Mouse (Mus musculus): ENCODE data around the gene Chml. TPM values are rescaled to one million over a fixed set of nuclear protein-coding genes. Genes with fewer than 3 reads are reported as not detected.
A peak's percentile ranks its signal among the peaks of the same experiment; 100 is the strongest.

Chml gene
- total and polyA plus RNA-seq, 3 experiments = 4.4 to 16.0 TPM; not detected in 1

- Histone ChIP-seq H3K9me3 (replicated peaks; ENCODE audit: insufficient read depth, low read length) (no peaks in the 10 kb centered on the region), H3K79me2 (ENCODE audit: control insufficient read depth, insufficient read depth, low read length, poor library complexity) (no peaks in the 10 kb centered on the region), H3K36me3 (ENCODE audit: control insufficient read depth in 1 of 2, insufficient read depth in 2 of 2, low read length in 2 of 2) (no peaks in the 10 kb centered on the region), H3K27me3 (ENCODE audit: control insufficient read depth in 1 of 2, insufficient read depth in 2 of 2, low read length in 2 of 2) (no peaks in the 10 kb centered on the region), H3K4me1 (ENCODE audit: control insufficient read depth in 1 of 2, insufficient read depth in 2 of 2, low read length in 2 of 2) (no peaks in the 10 kb centered on the region), H3K4me3 (ENCODE audit: control insufficient read depth in 1 of 2, insufficient read depth in 1 of 2, low read depth in 2 of 2, low read length in 2 of 2) (no peak overlapping the region), H3K27ac (ENCODE audit: control insufficient read depth, low read depth, low read length) (no peak overlapping the region), H3K9ac (ENCODE audit: control insufficient read depth, low read depth, low read length, poor library complexity, severe bottlenecking) (no peak overlapping the region)
- DNase-seq (ENCODE audit: low read depth, low spot score) = no peak
- TF ChIP-seq JUND (IDR thresholded peaks at IDR 0.05; ENCODE audit: low read depth, low read length) = no peak
- TF ChIP-seq NELFE (IDR thresholded peaks at IDR 0.05; ENCODE audit: low read depth, low read length) = no peak
- TF ChIP-seq ZKSCAN1 (IDR thresholded peaks at IDR 0.05; ENCODE audit: low read depth, low read length) = no peak
- TF ChIP-seq CTCF (IDR thresholded peaks at IDR 0.05 in 2 of 3, conservative IDR thresholded peaks at IDR 0.05 in 1 of 3; ENCODE audit: control insufficient read depth in 1 of 3, insufficient read depth in 1 of 3, low read depth in 2 of 3, low read length in 3 of 3, poor library complexity in 1 of 3, severe bottlenecking in 1 of 3) = no peak
- no peak for TF ChIP-seq MEF2A (IDR thresholded peaks at IDR 0.05; ENCODE audit: extremely low read depth, insufficient replicate concordance, low read depth, low read length, poor library complexity, severe bottlenecking)
- TF ChIP-seq MXI1 (IDR thresholded peaks at IDR 0.05; ENCODE audit: low read depth, low read length) = no peak
- no peak for TF ChIP-seq ZC3H11A (IDR thresholded peaks at IDR 0.05; ENCODE audit: low read depth, low read length)
- TF ChIP-seq CHD2 (IDR thresholded peaks at IDR 0.05; ENCODE audit: low read length) = no peak
Measured at GRCm38 (mm10) chr1:175670042-175670441, 22.7 kb downstream of the Chml start.

- Histone ChIP-seq H3K27me3 (ENCODE audit: control insufficient read depth in 1 of 2, insufficient read depth in 2 of 2, low read length in 2 of 2) (no peaks in the 10 kb centered on the region), H3K36me3 (ENCODE audit: control insufficient read depth in 1 of 2, insufficient read depth in 2 of 2, low read length in 2 of 2) (no peaks in the 10 kb centered on the region), H3K9me3 (replicated peaks; ENCODE audit: insufficient read depth, low read length) (no peaks in the 10 kb centered on the region), H3K4me1 (ENCODE audit: control insufficient read depth in 1 of 2, insufficient read depth in 2 of 2, low read length in 2 of 2) (no peaks in the 10 kb centered on the region), H3K4me3 (ENCODE audit: control insufficient read depth in 1 of 2, insufficient read depth in 1 of 2, low read depth in 2 of 2, low read length in 2 of 2) (no peak overlapping the region), H3K27ac (ENCODE audit: control insufficient read depth, low read depth, low read length) (no peak overlapping the region), H3K9ac (ENCODE audit: control insufficient read depth, low read depth, low read length, poor library complexity, severe bottlenecking) (no peak overlapping the region), H3K79me2 (ENCODE audit: control insufficient read depth, insufficient read depth, low read length, poor library complexity) (no peaks in the 10 kb centered on the region)
- DNase-seq (ENCODE audit: low read depth, low spot score) = no peak
- TF ChIP-seq ZMIZ1 (IDR thresholded peaks at IDR 0.05; ENCODE audit: low read depth, low read length) (no peak), MAZ (IDR thresholded peaks at IDR 0.05; ENCODE audit: low read depth, low read length) (no peak), MEF2A (IDR thresholded peaks at IDR 0.05; ENCODE audit: extremely low read depth, insufficient replicate concordance, low read depth, low read length, poor library complexity, severe bottlenecking) (no peak)
Measured at GRCm38 (mm10) chr1:175669456-175669855, 23.2 kb downstream of the Chml start.

GRCm38 (mm10) chr1:175668666-175669405 lies 23.9 kb downstream of the Chml start:
- H3K9me3 ChIP-seq (replicated peaks; ENCODE audit: insufficient read depth, low read length) = no peaks in the 10 kb centered on the region
- peak; percentile 77 for DNase-seq (ENCODE audit: low read depth, low spot score)
- TF ChIP-seq ZC3H11A (IDR thresholded peaks at IDR 0.05; ENCODE audit: low read depth, low read length) (peak; percentile 87), SMC3 (IDR thresholded peaks at IDR 0.05; ENCODE audit: low read depth, low read length) (peak; percentile 94), MAFK (IDR thresholded peaks at IDR 0.05; ENCODE audit: borderline replicate concordance, low read depth, low read length) (no peak), USF2 (IDR thresholded peaks at IDR 0.05; ENCODE audit: borderline replicate concordance in 1 of 2, insufficient read depth in 1 of 2, low read depth in 1 of 2, low read length in 2 of 2) (no peak), CTCF (IDR thresholded peaks at IDR 0.05 in 2 of 3, conservative IDR thresholded peaks at IDR 0.05 in 1 of 3; ENCODE audit: control insufficient read depth in 1 of 3, insufficient read depth in 1 of 3, low read depth in 2 of 3, low read length in 3 of 3, poor library complexity in 1 of 3, severe bottlenecking in 1 of 3) (peak; percentile 64 to 91 (median 79)), GATA1 (IDR thresholded peaks at IDR 0.05; ENCODE audit: low read depth, low read length) (0 out of 2 replicates have a peak, but pooled peaks have one; percentile 10), RAD21 (IDR thresholded peaks at IDR 0.05; ENCODE audit: low read depth, low read length) (peak; percentile 92), MYC (IDR thresholded peaks at IDR 0.05; ENCODE audit: low read depth, low read length) (peak; percentile 52; the same call in 1 of the 2 replicates), SIN3A (IDR thresholded peaks at IDR 0.05; ENCODE audit: low read length) (0 out of 2 replicates have a peak, but pooled peaks have one; percentile 39)
- no peaks in the 10 kb centered on the region for H3K27me3 ChIP-seq (ENCODE audit: control insufficient read depth in 1 of 2, insufficient read depth in 2 of 2, low read length in 2 of 2)
- H3K27ac ChIP-seq (ENCODE audit: control insufficient read depth, low read depth, low read length) = no peak overlapping the region
- H3K4me3 ChIP-seq (ENCODE audit: control insufficient read depth in 1 of 2, insufficient read depth in 1 of 2, low read depth in 2 of 2, low read length in 2 of 2) = no peak overlapping the region
- H3K79me2 ChIP-seq (ENCODE audit: control insufficient read depth, insufficient read depth, low read length, poor library complexity) = no peaks in the 10 kb centered on the region
- no peaks in the 10 kb centered on the region for H3K4me1 ChIP-seq (ENCODE audit: control insufficient read depth in 1 of 2, insufficient read depth in 2 of 2, low read length in 2 of 2)
- no peak overlapping the region for H3K9ac ChIP-seq (ENCODE audit: control insufficient read depth, low read depth, low read length, poor library complexity, severe bottlenecking)
- H3K36me3 ChIP-seq (ENCODE audit: control insufficient read depth in 1 of 2, insufficient read depth in 2 of 2, low read length in 2 of 2) = no peaks in the 10 kb centered on the region
